Mouse (Mus musculus) embryonic facial prominence, embryonic 14.5 days (tissue): ENCODE data around the gene C130073F10Rik. TPM values are rescaled to one million over a fixed set of nuclear protein-coding genes. Genes with fewer than 3 reads are reported as not detected.
"Not testable (repeated sequence)": the region's sequence is repeated elsewhere in the genome, so short reads cannot be mapped to it uniquely, and the experiment has no call there.

Source experiments
- ATAC-seq: fragments of 200-750 bp; cut with Nextera tagmentation; 2 replicates; pipeline ENCODE4 v1.8.0; 2017; ENCODE audit warnings: low read depth, moderate number of reproducible peaks, moderate TSS enrichment
- DNase-seq: peaks from one replicate; pipeline ENCODE4 v3.0.0-alpha.2; 2015; ENCODE audit warnings: low spot score
- H3K27ac ChIP-seq: fragments of 300-500 bp; sonication (generic); replicated peaks from 2 replicates; pipeline ENCODE4 v1.5.1; 2014; ENCODE audit warnings: low read depth, mild to moderate bottlenecking, low read length, moderate library complexity
- H3K27me3 ChIP-seq: fragments of 300-500 bp; sonication (generic); replicated peaks from 2 replicates; pipeline ENCODE4 v1.6.1; 2014; ENCODE audit warnings: low read length; ENCODE audit not compliant: control insufficient read depth, insufficient read depth
- H3K36me3 ChIP-seq: fragments of 300-500 bp; sonication (generic); 2 replicates; pipeline ENCODE4 v1.6.1; 2014; ENCODE audit warnings: low read length, mixed read lengths; ENCODE audit not compliant: control insufficient read depth, insufficient read depth
- H3K4me1 ChIP-seq: fragments of 300-500 bp; sonication (generic); 2 replicates; pipeline ENCODE4 v1.6.1; 2014; ENCODE audit warnings: antibody characterized with exemption, low read length; ENCODE audit not compliant: control insufficient read depth, insufficient read depth
- H3K4me2 ChIP-seq: fragments of 300-500 bp; sonication (generic); 2 replicates; pipeline ENCODE4 v1.6.1; 2014; ENCODE audit warnings: low read depth, mild to moderate bottlenecking, low read length, moderate library complexity, mixed read lengths
- H3K4me3 ChIP-seq: fragments of 300-500 bp; sonication (generic); 2 replicates; pipeline ENCODE4 v1.5.1; 2014; ENCODE audit warnings: low read depth, mild to moderate bottlenecking, low read length
- H3K9ac ChIP-seq: fragments of 300-500 bp; sonication (generic); 2 replicates; pipeline ENCODE4 v1.6.1; 2014; ENCODE audit warnings: low read depth, mild to moderate bottlenecking, low read length, moderate library complexity, mixed read lengths
- H3K9me3 ChIP-seq: fragments of 300-500 bp; sonication (generic); 2 replicates; pipeline ENCODE4 v1.6.1; 2016; ENCODE audit warnings: low read length; ENCODE audit not compliant: control insufficient read depth
- WGBS: fragments of 180-500 bp; shearing (Covaris S2); extraction: QIAGEN DNeasy Blood & Tissue Kit; methylation state at CpG from one replicate; pipeline ENCODE4 v1.1.7; 2014; 5-methylcytosine and 5-hydroxymethylcytosine counted together
- polyA plus RNA-seq: library from polyadenylated mRNA; unstranded; fragments of >200 nt; fragmentation: Nextera tagmentation; extraction: Ambion mirVana; gene quantifications from 2 replicates; pipeline ENCODE4 v1.2.1, GENCODE M21; 2014

Gene C130073F10Rik
- polyA plus RNA-seq: not detected in 2 replicates

GRCm38 (mm10) chr4:101893656-101894420 lies at the start of gene C130073F10Rik:
Gene C130073F10Rik (minus strand): TSS chr4:101893789.
- H3K36me3 ChIP-seq: no peaks in the 10 kb centered on the region
- H3K27me3 ChIP-seq: no peaks in the 10 kb centered on the region
- no peak for ATAC-seq
- no peak within 1 kb of the TSS for H3K4me3 ChIP-seq
- H3K9ac ChIP-seq: no peak within 1 kb of the TSS
- 76% methylated on average over 7 of the region's 7 CpGs for WGBS
- H3K4me2 ChIP-seq: no peak within 1 kb of the TSS
- no peak for DNase-seq
- H3K9me3 ChIP-seq: no peaks in the 10 kb centered on the region
- no peak within 1 kb of the TSS for H3K27ac ChIP-seq
- no peaks in the 10 kb centered on the region for H3K4me1 ChIP-seq

GRCm38 (mm10) chr4:101940107-101940506 lies 46.5 kb upstream of the C130073F10Rik start, which contains the start of gene Gm12794:
Gene Gm12794 (plus strand): TSS chr4:101940407.
- not testable (repeated sequence) for DNase-seq, H3K27me3 ChIP-seq, H3K9me3 ChIP-seq, H3K4me2 ChIP-seq, H3K27ac ChIP-seq, H3K4me3 ChIP-seq, H3K4me1 ChIP-seq, ATAC-seq, H3K36me3 ChIP-seq, H3K9ac ChIP-seq
- 67% methylated on average over 1 of the region's 2 CpGs for WGBS

- not testable (repeated sequence) for H3K9me3 ChIP-seq, H3K4me3 ChIP-seq, H3K27ac ChIP-seq, DNase-seq, H3K27me3 ChIP-seq, H3K36me3 ChIP-seq, H3K9ac ChIP-seq, H3K4me2 ChIP-seq, ATAC-seq, H3K4me1 ChIP-seq
- WGBS: 96% methylated on average over 1 of the region's 2 CpGs
These were observed 15.2 kb upstream of the C130073F10Rik start, which contains the start of gene Gm12800 for GRCm38 (mm10) chr4:101908821-101909220. Gene Gm12800 (plus strand): TSS chr4:101909121.

- no peak overlapping the region for H3K9ac ChIP-seq
- no peaks in the 10 kb centered on the region for H3K4me1 ChIP-seq
- no peaks in the 10 kb centered on the region for H3K27me3 ChIP-seq
- H3K4me3 ChIP-seq: no peak overlapping the region
- no peak for ATAC-seq
- H3K9me3 ChIP-seq: no peaks in the 10 kb centered on the region
- H3K36me3 ChIP-seq: no peaks in the 10 kb centered on the region
- no peak overlapping the region for H3K27ac ChIP-seq
- no peak overlapping the region for H3K4me2 ChIP-seq
- DNase-seq: no peak
These were observed 4.2 kb downstream of the C130073F10Rik start for GRCm38 (mm10) chr4:101889377-101889776.

GRCm38 (mm10) chr4:101883641-101884040 lies 9.9 kb downstream of the C130073F10Rik start:
- Histone ChIP-seq H3K4me1 (no peaks in the 10 kb centered on the region), H3K9me3 (no peaks in the 10 kb centered on the region), H3K36me3 (no peaks in the 10 kb centered on the region), H3K9ac (no peak overlapping the region), H3K4me2 (no peak overlapping the region), H3K27me3 (no peaks in the 10 kb centered on the region), H3K4me3 (no peak overlapping the region), H3K27ac (no peak overlapping the region)
- ATAC-seq: no peak
- WGBS: 31% methylated on average over 3 of the region's 3 CpGs
- DNase-seq: no peak

GRCm38 (mm10) chr4:101875687-101876086 lies 17.9 kb downstream of the C130073F10Rik start:
- DNase-seq, H3K27me3 ChIP-seq, H3K9ac ChIP-seq, H3K4me3 ChIP-seq, H3K36me3 ChIP-seq, H3K4me1 ChIP-seq, H3K27ac ChIP-seq, ATAC-seq, H3K9me3 ChIP-seq, H3K4me2 ChIP-seq: not testable (repeated sequence)
- WGBS: 69% methylated on average over 15 of the region's 15 CpGs

- H3K9ac ChIP-seq, H3K27ac ChIP-seq, H3K9me3 ChIP-seq, H3K4me1 ChIP-seq, H3K36me3 ChIP-seq, H3K4me2 ChIP-seq, ATAC-seq, H3K27me3 ChIP-seq, DNase-seq, H3K4me3 ChIP-seq: not testable (repeated sequence)
- WGBS: 70% methylated on average over 2 of the region's 2 CpGs
These were observed 21.6 kb downstream of the C130073F10Rik start for GRCm38 (mm10) chr4:101872031-101872430.

- WGBS: 93% methylated on average over 6 of the region's 6 CpGs
- H3K27ac ChIP-seq: no peak overlapping the region
- no peak for ATAC-seq
These were observed 31.3 kb downstream of the C130073F10Rik start for GRCm38 (mm10) chr4:101862289-101862688.

GRCm38 (mm10) chr4:101860873-101861272 lies 32.7 kb downstream of the C130073F10Rik start:
- 0 out of 2 replicates have a peak, but pooled peaks have one; percentile 47 for ATAC-seq
- H3K9ac ChIP-seq: no peak overlapping the region
- H3K27me3 ChIP-seq: no peaks in the 10 kb centered on the region
- H3K27ac ChIP-seq: no peak overlapping the region
- no peaks in the 10 kb centered on the region for H3K4me1 ChIP-seq
- WGBS: 49% methylated on average over 6 of the region's 6 CpGs
- H3K9me3 ChIP-seq: no peaks in the 10 kb centered on the region
- no peak overlapping the region for H3K4me2 ChIP-seq
- H3K36me3 ChIP-seq: no peaks in the 10 kb centered on the region
- peak; percentile 30 for DNase-seq
- H3K4me3 ChIP-seq: no peak overlapping the region

More at GRCm38 (mm10) chr4:101862289-101862688, 31.3 kb downstream of the C130073F10Rik start:
- no peak overlapping the region for H3K4me2 ChIP-seq
- H3K9ac ChIP-seq: no peak overlapping the region
- no peaks in the 10 kb centered on the region for H3K36me3 ChIP-seq
- H3K4me3 ChIP-seq: no peak overlapping the region
- H3K4me1 ChIP-seq: no peaks in the 10 kb centered on the region
- no peak for DNase-seq
- no peaks in the 10 kb centered on the region for H3K9me3 ChIP-seq
- H3K27me3 ChIP-seq: no peaks in the 10 kb centered on the region
